Mouse (Mus musculus) cerebellum, adult 18-20 months (tissue): ENCODE results near the gene Ccr4.

Source experiments
- DNase-seq, 2 experiments: peaks; one replicate each; pipeline ENCODE4 v3.0.0; 2021

The Ccr4 gene

GRCm38 (mm10) chr9:114504816-114505215, at the start of gene Ccr4:
TSS of gene Ccr4 (minus strand) at chr9:114504916.
- DNase-seq = no peak

- DNase-seq = no peak
Observed at GRCm38 (mm10) chr9:114553828-114554227, 49.1 kb upstream of the Ccr4 start.

GRCm38 (mm10) chr9:114550033-114550432, 45.3 kb upstream of the Ccr4 start:
- no peak for DNase-seq

DNA sequence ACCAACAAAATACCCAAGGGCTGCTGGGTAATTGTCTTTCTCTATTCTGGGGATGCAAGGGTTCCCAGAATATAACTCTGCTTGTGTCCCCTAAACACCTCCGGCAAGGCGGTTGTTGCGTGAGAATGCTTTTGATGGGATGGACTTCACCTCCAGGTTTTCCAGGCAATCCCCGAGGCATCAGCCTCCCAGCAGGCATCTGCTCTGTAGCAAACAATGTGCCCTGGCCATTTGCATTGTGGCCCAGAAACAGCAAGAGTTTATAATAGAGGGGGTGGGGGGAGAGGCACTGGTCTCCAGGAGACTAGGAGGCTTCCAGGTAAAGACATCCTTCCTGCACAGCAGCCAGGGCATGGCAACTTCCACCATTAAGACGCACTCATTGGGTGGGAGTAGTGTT, 44.4 kb upstream of the Ccr4 start:
- no peak for DNase-seq

DNA sequence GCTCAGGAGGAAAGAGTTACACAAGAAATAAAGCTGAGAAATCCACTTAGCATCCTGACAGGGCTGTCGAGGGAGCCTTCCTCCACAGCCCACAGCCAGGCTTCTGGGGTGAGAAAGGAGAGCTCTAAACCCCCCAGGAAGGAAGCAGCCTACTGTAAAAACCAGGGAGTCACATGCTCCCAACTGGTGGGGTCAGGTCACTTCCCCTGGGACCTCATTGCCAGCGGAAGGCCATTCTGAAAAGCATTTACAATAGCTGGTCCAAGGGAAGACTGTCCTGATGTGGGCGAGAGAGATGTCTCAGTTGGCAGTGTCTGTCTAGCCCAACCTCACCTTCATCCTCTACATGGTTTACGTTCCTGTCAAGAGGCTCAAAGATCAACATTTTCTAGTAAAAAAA, 43.8 kb upstream of the Ccr4 start:
- DNase-seq = no peak

DNA sequence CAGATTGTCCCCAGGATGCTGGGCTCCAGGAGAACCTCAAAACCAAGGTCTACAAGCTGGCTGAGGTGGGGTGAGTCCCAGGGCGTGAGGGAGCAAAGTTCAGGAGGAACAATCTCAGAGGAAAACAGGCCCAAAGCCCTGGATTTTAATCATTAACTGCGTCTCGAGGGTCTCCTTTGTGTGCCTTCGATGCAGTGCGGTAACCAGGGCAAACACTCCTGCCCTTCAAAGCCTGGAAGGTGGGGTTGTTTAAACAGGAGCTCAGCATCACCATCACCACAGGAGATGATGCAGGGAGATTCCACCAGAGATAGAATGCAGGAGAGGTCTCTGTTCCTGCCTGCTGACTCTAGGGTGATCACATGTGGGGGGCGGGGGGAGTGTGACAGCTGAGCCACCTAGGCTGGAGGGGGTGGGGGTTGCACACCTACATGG, 42.9 kb upstream of the Ccr4 start:
- DNase-seq = no peak

DNA sequence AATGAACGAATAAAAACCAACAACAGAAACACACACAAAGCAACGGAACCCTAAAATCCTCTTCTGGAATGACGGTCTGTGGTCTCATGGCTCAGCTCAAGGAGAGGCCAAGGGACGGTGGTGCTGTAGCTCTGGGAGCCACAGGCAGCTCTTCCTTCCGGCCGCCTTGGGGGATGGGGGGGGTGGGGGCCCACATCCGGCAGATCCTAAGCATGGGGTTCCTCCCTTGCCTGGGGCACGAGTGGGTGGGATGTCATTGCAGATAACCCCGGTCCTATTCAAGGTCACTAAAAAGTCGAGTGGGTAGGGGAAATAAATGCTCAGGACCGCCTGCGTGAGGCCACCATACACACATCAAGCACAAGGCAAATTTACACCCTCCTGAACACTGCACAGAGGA, 42.0 kb upstream of the Ccr4 start:
- no peak for DNase-seq

DNA sequence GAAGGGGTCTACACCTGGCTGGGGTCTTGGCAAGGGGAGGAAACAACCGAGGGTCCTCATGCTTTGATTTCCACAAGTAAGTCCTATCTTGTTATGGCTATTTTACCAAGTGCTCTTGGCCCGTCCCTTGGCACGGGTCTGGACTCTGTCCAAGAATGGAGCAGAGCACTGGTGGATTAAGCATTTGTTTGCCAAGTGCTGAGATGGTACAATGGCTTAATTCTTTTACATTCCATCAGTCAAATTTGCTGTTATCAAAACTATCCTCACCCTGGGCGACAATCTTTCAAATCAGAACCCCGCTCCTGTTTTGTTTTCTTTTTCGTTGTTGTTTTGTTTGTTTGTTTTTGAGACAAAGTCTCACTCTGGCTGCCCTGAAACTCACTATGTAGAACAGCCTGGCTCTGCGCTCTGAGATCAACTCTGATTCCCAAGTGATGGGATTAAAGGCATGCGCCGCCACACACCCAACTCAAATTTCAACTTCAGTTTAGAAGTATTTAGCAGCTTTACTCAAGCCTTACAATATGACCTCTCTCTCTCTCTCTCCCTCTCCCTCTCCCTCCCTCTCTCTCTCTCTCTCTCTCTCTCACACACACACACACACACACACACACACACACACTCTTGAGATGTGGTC, 40.2 kb upstream of the Ccr4 start:
- DNase-seq = peak in 1 of 2 experiments; percentile 4

DNA sequence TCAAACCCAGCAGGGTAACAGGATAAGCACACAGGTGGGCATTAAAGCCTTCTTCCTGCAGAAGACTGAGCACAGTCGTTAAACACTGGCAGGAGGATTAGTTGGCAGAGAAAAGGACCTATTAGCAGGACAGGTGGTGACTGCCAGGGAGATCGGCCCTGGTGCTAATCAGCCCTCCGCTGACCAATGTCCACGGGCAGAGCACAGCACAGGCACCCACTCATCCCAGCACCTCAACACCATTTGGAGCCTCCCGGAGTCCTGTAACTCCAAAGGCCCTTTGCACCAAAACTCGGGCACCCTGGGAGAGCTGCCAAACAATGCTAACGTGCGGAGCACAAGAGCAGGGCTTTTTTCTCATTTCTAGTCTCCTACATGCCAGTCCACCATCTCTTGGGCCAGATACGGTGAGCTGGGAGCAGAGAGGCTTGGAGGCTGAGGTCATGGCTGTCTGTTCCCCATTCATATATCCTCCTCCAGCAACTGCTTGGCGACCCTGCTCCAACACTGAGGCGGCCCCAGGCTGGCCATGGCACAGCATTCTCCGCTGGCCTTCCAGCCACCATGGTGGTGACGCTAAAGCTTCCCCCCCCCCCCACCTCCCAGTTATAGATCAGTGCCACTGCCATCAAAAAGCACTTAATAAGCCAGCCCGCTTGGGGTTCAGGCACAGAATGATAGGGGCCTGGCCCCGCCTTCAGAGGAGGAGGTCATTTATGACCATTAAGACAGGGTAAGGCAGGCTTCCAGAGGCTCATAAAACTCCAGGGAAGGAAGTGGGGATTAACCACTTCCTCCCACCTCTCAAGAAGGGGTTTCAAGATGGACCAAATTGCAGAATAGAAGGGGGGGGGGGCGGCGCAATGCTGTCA, 39.4 kb upstream of the Ccr4 start:
- DNase-seq = peak; percentile 6 to 7

DNA sequence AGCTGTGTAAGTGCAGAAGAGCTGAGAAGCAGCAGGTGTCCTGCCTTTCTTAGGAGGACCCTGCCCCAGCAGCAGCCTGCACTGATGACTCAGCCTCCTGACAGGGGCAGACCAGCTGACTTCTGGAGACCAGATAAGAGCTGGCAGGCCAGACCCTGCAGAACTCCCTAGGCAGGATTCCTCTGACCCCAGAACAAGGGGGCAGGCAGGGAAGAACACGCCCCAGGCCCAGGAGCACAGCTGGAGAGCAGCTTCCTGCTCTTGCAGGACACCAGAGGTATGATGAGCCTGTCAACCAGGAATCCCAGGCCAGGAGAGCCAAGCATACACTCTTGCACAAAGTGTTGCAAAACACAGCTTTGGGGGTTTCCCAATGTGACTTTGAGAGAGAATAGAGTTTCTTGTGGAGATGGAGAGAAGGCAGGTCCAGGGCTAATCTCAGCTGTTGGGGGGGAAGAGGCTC, 36.6 kb upstream of the Ccr4 start:
- no peak for DNase-seq

DNA sequence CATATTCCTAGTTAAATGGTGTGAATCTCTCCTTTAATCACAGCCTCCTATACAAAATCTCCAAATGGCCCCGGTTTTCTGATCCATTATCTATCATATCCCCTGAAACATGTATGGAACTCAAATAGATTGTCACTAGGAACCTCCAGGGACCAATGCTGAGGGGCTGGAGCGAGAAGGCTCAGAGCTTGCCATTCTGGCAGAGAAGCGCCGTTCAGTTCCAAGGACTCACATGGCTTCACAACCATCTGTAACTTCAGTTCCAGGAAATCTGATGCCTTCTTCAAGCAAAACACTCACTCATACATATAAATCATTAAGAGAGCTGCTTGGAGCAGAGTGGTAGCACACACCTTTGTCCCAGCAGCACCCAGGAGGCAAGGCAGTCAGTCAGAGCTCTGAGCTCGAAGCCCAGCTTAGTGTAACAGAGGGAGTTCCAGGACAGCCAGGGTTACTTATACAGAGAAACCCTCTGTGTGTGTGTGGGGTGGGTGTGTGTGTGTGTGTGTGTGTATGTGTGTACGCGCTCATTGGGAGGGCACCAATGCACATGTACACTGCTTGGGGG, 34.4 kb upstream of the Ccr4 start:
- DNase-seq = no peak

GRCm38 (mm10) chr9:114536628-114537027, 31.9 kb upstream of the Ccr4 start:
- DNase-seq = no peak

GRCm38 (mm10) chr9:114534747-114535517, 30.2 kb upstream of the Ccr4 start:
- DNase-seq = no peak

GRCm38 (mm10) chr9:114533848-114534247, 29.1 kb upstream of the Ccr4 start:
- DNase-seq = no peak

GRCm38 (mm10) chr9:114531276-114531675, 26.6 kb upstream of the Ccr4 start:
- no peak for DNase-seq

- no peak for DNase-seq
Observed at GRCm38 (mm10) chr9:114528680-114529048, 23.9 kb upstream of the Ccr4 start.

GRCm38 (mm10) chr9:114527992-114528679, 23.4 kb upstream of the Ccr4 start:
- DNase-seq = no peak

DNA sequence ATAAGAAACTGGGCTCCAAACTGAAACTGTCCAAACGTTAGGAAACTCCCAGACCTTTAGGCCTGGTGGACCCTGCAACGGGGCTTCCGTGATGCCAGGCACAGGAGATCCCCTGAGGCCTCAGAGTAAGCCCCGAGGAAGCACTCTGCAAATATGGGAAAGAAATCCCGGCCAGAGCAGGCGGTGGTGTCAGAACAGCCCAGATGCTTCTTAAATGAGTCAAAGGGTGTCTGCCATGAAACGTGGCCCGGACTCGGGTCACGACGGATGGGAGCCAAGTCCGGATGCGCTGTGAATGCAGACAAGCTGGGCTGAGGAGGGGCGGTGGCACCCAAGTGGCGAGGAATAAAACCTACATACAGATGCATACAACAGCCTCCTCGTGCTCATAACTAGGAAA, 22.4 kb upstream of the Ccr4 start:
- DNase-seq = no peak

GRCm38 (mm10) chr9:114526581-114526980, 21.9 kb upstream of the Ccr4 start:
- DNase-seq = no peak

GRCm38 (mm10) chr9:114525891-114526290, 21.2 kb upstream of the Ccr4 start:
- DNase-seq = no peak

- DNase-seq = no peak
Observed at GRCm38 (mm10) chr9:114525073-114525633, 20.4 kb upstream of the Ccr4 start.

DNA sequence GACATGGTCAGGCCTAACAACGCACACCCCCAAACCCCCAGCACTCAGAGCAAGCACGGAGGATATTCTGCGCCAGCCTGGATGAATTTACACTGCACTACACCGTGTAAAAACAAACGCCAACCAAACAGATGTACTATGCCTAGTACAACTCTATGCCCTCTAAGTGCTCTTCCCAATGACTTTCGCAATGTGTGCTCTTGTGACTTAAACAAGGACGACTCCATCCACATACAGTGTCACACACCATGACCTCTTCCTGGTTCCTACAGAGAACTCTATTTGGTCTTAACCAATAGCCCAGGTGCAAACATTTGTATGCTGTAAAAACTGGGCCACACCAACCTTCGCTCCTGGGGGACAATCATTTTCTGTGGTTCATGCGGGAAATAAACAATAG, 17.8 kb upstream of the Ccr4 start:
- DNase-seq = no peak
